Mouse (Mus musculus) cerebellum, adult (tissue): ENCODE data around the gene Ndufs4.
"Not testable (repeated sequence)": the region's sequence is repeated elsewhere in the genome, so short reads cannot be mapped to it uniquely, and the experiment has no call there.

ENCODE experiments used
- ATAC-seq: cut with Nextera tagmentation; 2 replicates; pipeline ENCODE4 v1.9.2; 2017; ENCODE audit warnings: mild to moderate bottlenecking, moderate library complexity, mixed read lengths; ENCODE audit not compliant: insufficient number of reproducible peaks, low FRiP score, low TSS enrichment

Gene Ndufs4

DNA sequence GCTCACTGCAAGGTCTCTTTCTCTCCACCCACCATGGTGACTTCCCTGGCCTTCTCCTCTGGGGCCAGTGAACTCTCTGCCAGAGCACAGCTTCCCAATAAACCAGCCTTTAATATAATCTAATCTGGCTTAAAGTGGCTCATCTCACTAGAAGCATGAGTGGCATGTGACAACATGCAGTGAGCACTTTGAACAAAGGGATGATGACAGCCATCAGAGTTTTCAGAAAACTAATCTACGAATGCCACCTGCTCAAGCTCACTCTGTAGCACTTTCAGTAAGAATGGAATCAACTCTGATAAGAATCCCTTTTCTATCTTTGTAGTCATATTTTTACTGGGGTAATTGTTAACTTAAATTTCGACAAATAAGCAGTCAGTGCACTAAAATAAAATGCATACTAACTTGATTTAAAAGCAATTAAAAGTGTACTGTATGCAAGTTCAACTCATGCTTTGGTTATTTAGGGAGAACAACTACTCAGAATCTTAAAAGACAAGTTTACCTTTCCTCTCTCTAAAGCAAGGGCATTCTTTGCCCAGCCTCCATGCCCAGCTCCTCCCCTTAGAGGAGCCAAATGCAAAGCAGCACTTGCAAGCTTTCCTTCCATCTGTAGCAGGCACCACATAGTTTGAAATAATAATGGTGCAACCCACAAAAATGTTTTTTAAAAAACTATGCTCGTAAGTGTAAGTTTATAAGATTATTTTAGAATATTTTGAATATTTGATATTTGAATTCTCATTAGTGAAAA, 43.7 kb downstream of the Ndufs4 start:
- ATAC-seq: no peak

- ATAC-seq: no peak
Measured at GRCm38 (mm10) chr13:114343001-114343400, 45.1 kb downstream of the Ndufs4 start.

- no peak for ATAC-seq
Measured at GRCm38 (mm10) chr13:114319835-114320389, 68.1 kb downstream of the Ndufs4 start.

DNA sequence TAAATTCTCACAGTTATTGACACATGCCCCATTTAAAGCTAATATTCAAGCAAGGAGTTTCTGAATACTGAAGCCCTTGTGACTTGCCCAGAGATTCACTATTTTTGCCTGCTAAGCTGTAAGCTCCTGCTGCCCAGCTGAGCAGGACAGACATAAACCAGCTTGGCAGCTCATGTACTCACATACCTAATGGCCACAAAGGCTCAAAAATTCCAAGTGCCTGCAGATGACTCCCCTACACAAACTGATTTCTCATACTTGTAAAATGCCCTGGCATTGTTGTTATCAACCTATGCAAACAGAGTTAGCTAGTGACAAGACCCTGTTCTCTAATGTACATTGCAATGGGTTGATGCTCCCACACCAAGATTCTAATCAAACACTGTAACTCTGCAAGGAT, 68.9 kb downstream of the Ndufs4 start:
- ATAC-seq: no peak

- no peak for ATAC-seq
Measured at GRCm38 (mm10) chr13:114315374-114315773, 72.7 kb downstream of the Ndufs4 start.

DNA sequence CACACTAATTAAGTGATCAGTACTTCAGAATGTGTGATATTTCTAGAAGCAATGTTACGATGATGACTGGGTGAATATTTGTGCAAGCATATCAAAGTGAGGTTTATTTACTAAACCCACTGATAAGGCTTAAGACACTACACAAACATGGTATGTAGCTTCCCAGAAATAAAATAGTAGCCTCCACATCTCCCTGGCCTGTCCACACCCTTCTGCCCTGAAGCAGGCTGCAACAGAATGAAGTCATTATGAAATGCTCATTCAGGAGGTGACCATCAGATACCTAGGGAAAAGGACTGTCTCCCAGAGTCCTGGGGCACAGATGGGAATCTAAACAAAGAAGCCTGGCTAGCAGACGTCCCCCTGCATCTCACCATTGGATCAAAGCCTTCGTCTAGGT, 73.1 kb downstream of the Ndufs4 start:
- ATAC-seq: no peak

GRCm38 (mm10) chr13:114310591-114310990, 77.5 kb downstream of the Ndufs4 start:
- ATAC-seq: no peak

DNA sequence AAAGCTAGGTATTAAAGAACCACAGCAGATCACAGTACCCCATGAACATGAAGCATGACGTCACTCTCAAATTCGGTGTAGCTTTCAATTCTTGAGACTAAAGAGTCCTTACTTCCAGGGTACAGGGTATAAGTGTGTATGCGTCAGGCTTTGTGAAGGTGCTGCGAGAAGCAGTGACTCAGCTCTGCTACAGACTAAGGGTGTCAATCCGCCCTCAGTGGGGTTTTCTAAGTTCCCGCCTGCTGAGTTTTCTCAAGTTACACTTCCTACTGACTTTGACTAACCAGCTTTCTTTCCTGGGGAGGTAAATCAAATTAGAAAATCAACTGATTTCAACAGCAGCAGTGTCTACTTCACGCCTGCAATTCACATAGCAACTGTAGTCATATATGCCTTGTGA, 83.4 kb downstream of the Ndufs4 start:
- ATAC-seq: no peak

GRCm38 (mm10) chr13:114303466-114304175, 84.4 kb downstream of the Ndufs4 start:
- no peak for ATAC-seq

DNA sequence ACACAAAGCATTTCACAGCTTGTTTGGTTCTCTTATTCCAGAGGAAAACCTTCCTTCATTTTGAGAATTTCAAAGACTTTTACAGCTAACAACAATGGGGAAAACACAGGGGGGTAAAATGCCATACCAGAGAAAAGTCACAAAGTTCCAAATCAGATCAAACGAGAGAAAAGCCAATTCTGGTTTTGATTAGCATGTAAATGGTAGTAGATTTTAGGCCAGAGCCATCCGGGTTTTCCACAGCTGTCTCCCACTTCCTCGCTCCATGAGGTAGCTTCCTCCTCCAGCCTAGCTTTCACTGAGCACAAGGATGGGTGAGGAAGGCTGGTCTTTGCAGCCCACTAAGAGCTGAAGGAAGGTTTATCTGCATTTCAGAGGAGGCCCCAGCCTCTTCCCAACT, 90.3 kb downstream of the Ndufs4 start:
- ATAC-seq: no peak

DNA sequence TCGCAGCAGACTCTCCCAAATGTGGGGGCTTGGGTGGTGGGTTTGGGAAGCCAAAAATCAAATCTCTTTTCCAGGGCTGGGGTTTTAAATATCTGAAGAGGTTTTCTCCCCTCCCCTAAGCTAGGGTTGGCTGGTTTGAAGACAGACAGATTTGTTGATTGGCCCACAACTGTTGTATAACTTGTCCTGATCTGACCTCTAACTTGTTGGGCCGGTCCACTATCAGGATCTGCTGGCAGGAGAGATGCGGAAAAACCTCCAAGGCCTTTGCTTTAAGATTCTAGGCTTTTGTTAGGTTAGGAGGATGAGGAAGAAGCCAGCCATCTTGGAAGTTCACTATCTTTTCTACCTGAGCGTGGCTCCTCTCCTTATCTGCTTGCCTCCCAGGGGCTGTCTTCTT, 91.5 kb downstream of the Ndufs4 start:
- ATAC-seq: no peak

DNA sequence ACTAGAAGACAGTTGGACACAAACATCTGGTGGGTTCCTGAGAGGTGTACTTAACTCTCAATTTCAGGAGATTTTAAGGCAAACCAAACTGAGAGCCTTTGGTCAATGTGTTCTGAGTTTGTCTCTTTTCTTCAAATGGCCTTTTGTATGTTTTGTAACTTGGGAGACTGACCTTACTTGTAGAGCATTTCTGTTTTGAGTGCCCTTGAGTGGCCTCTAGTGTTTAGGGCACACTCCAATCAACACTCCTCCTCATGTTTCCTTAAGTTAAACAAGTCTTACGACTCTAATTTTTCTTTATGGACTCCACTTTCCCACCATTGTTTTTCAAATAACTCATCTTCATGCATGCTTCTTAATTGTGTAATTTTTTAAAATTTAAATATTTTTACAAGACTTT, 98.6 kb downstream of the Ndufs4 start:
- no peak for ATAC-seq

DNA sequence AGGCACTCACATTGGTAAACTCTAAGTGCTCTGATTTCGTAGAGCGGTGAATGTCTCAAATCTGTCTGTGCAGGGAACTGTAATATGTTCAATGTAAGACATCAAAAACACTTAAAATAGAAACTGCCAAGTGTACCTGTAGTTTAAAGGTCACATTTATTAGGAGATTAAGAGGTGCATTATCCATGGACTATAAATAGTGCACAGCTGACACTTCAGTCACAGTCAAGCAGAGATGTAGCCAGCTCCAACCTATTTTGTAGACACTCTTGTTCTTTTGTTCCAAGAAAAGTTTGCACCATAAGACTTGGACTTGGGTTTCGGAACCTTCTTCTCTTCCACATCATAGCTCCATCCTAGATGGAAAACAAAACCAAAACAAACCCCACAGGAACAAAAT, 99.5 kb downstream of the Ndufs4 start:
- no peak for ATAC-seq

- ATAC-seq: not testable (repeated sequence)
Measured at GRCm38 (mm10) chr13:114278690-114279089, 109.4 kb downstream of the Ndufs4 start.

- ATAC-seq: no peak
Measured at GRCm38 (mm10) chr13:114277277-114277676, 110.8 kb downstream of the Ndufs4 start.

- no peak for ATAC-seq
Measured at GRCm38 (mm10) chr13:114271410-114272105, 116.5 kb downstream of the Ndufs4 start.

- ATAC-seq: no peak
Measured at GRCm38 (mm10) chr13:114267741-114268140, 120.3 kb downstream of the Ndufs4 start.

- ATAC-seq: no peak
Measured at GRCm38 (mm10) chr13:114260486-114261205, 127.4 kb downstream of the Ndufs4 start.

GRCm38 (mm10) chr13:114254697-114255096, 133.4 kb downstream of the Ndufs4 start:
- no peak for ATAC-seq
